Mouse (Mus musculus) olfactory bulb, adult 2 months (tissue): Measurements from ENCODE around the gene Guk1. TPM values are rescaled to one million over a fixed set of nuclear protein-coding genes. Genes with fewer than 3 reads are reported as not detected.

ENCODE experiments used
- H3K27ac ChIP-seq: fragments of 200-500 bp; 2 replicates; pipeline ENCODE4 v1.5.1; 2012; ENCODE audit warnings: low read depth, low read length; ENCODE audit not compliant: insufficient read depth
- H3K4me1 ChIP-seq: fragments of 200-500 bp; 2 replicates; pipeline ENCODE4 v1.6.1; 2012; ENCODE audit warnings: low read length; ENCODE audit not compliant: control insufficient read depth, insufficient read depth
- H3K4me3 ChIP-seq: fragments of 200-500 bp; 2 replicates; pipeline ENCODE4 v1.5.1; 2012; ENCODE audit warnings: mild to moderate bottlenecking, low read depth, low read length, moderate library complexity; ENCODE audit not compliant: insufficient read depth
- CTCF ChIP-seq: fragments of 200-500 bp; IDR thresholded peaks from 2 replicates; pipeline ENCODE4 v1.5.1; 2012; ENCODE audit warnings: low read depth, mild to moderate bottlenecking, low read length, moderate library complexity; ENCODE audit not compliant: insufficient read depth
- POLR2A ChIP-seq: fragments of 200-500 bp; IDR thresholded peaks from 2 replicates; pipeline ENCODE4 v1.6.1; 2012; ENCODE audit warnings: mild to moderate bottlenecking, low read depth, low read length, moderate library complexity; ENCODE audit not compliant: insufficient read depth
- WGBS: fragments of 180-500 bp; shearing (Covaris S2); methylation state at CpG from one replicate; pipeline ENCODE4 v1.1.7; 2018; 5-methylcytosine and 5-hydroxymethylcytosine counted together
- polyA plus RNA-seq: library from polyadenylated mRNA; stranded (reverse); fragments of >200 nt; gene quantifications from 2 replicates; pipeline ENCODE4 v1.2.4, GENCODE M21; 2012; ENCODE audit warnings: low replicate concordance; ENCODE audit not compliant: missing spikeins, insufficient read depth, insufficient read length

Guk1 gene
- polyA plus RNA-seq, 1 experiment = not detected

DNA sequence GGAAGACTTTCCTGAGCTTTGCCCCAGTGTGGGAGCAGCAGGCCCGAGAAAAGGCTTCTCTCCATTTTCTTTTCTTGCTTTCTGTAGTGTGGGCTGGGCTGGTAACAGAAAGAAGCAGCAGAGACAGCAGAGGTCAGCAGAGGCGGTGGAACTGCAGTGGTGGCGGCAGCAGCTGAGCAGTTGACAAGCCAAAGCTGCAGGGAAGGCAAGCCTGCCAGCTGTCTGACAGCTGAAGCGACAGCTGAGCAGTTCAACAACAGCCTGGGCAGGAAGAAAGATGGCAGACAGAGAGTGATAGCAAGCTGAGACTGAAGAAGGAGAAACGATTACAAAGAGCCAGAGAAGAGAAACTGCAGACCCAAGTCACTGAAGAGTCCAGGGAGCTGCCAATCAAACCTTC is 30.6 kb downstream of the Guk1 start:
- TF ChIP-seq CTCF (no peak), POLR2A (no peak)
- 63% methylated on average over 5 of the region's 5 CpGs for WGBS
- no peak overlapping the region for H3K27ac ChIP-seq

DNA sequence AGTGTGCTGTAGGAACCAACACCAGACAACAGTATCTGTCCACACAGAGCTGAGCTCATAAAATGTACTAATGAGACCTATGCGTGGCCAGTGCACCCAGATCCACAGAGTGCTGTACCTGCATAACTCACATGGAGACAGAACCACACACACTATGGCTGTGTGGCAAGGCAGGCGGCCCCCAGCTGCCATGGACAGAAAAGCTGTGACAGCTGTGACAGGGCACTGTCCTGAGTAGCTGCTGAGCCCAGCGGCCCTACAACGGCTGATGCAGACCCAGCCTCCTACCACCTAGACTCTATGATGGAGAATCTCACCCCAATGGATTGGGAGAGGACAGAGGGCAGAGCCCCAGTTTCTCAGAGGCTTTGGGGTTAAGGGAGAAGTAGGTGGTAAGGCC is 32.5 kb downstream of the Guk1 start:
- no peak for TF ChIP-seq POLR2A
- TF ChIP-seq CTCF = no peak
- H3K27ac ChIP-seq = no peak overlapping the region
- H3K4me1 ChIP-seq = peaks cover 10% of the 10 kb centered on the region; the same call in 1 of the 2 replicates
- no peak overlapping the region for H3K4me3 ChIP-seq
- 91% methylated on average over 4 of the region's 4 CpGs for WGBS

More for the DNA sequence above, 30.6 kb downstream of the Guk1 start:
- peaks cover 10% of the 10 kb centered on the region; the same call in 1 of the 2 replicates for H3K4me1 ChIP-seq
- H3K4me3 ChIP-seq = no peak overlapping the region

DNA sequence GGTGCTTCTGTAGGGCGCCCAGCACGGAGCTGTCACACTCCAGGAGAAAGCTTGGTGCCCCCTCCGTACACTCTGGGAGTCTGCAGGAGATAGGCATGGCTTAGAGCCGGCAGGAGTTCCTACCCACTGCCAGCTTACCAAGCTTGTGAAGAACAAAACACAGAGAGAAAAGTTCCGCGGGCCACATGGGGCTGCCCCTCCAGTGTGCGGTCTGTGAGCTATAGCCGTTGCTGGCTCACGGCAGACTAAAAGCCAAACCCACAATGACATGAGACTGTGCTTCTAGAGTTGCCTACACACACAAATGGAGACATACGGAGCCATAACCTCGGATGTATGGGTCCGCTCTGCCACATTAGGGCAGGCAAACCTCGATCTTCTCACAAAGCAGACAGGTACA is 32.9 kb downstream of the Guk1 start:
- 92% methylated on average over 13 of the region's 13 CpGs for WGBS
- H3K27ac ChIP-seq = no peak overlapping the region
- H3K4me3 ChIP-seq = no peak overlapping the region
- H3K4me1 ChIP-seq = peaks cover 8% of the 10 kb centered on the region; the same call in 1 of the 2 replicates
- no peak for TF ChIP-seq CTCF
- no peak for TF ChIP-seq POLR2A

DNA sequence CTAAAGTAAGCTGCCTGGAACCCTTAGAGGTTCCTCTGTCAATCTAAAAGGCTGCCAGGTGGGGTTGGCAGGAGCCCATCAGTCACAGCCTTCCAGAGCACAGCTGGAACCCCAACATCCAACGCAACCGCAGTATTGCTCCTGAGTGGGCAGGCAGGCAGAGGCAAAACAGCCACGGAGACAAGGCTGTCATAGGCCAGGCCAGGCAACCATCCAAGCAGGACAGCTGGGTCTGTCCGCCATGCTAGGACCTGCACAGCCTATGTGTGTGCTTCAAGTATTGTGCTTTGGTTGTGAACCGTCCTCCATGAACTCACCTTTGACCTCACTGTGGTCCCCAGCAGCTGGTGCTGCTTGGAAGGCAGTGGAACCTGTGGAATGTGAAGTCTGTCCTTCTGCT is 36.1 kb downstream of the Guk1 start:
- WGBS = 83% methylated on average over 5 of the region's 5 CpGs
- Histone ChIP-seq H3K4me3 (no peak overlapping the region), H3K4me1 (no peaks in the 10 kb centered on the region), H3K27ac (no peak overlapping the region)
- no peak for TF ChIP-seq POLR2A
- TF ChIP-seq CTCF = no peak

DNA sequence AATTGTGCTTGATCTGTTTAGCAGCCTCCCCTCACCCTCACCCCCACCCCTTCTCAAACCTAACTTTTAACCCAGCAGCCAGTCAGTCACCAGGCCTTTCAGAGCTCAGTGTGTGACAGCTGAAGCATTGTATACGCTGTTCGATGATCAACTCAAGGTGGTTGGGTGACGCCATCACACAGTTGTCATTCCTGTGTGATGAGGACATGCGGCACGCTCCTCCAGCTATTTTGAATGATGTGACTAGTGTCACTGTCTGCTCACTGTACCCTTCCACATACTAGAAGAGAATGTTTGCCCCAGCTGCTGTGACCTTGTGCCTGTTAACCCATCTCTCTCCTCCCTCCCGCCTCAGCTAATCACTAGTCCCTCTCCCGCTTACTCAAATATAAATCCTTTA is 37.8 kb downstream of the Guk1 start:
- WGBS = 92% methylated on average over 7 of the region's 7 CpGs
- Histone ChIP-seq H3K4me3 (no peak overlapping the region), H3K27ac (no peak overlapping the region), H3K4me1 (no peaks in the 10 kb centered on the region)
- TF ChIP-seq POLR2A (no peak), CTCF (no peak)

DNA sequence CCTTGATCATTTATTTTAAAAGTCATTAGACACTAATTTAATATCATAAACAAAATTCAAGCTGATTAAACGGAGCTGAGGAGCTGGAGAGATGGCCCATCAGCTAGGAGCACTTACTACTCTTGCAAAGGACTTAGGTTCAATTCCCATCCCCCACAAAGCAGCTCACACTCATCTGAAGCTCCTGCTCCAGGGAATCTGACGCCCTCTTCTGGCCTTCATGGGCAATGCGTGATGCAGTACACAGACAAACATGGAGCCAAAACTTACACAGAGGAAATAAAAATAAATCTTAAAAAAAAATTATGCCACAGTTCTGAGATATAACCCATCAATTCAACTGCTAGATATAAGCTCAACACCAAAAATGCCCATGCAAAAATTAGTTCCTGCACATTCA is 40.3 kb downstream of the Guk1 start:
- WGBS = 37% methylated on average over 3 of the region's 3 CpGs
- TF ChIP-seq CTCF = no peak
- no peak for TF ChIP-seq POLR2A
- Histone ChIP-seq H3K27ac (no peak overlapping the region), H3K4me1 (no peaks in the 10 kb centered on the region), H3K4me3 (no peak overlapping the region)

DNA sequence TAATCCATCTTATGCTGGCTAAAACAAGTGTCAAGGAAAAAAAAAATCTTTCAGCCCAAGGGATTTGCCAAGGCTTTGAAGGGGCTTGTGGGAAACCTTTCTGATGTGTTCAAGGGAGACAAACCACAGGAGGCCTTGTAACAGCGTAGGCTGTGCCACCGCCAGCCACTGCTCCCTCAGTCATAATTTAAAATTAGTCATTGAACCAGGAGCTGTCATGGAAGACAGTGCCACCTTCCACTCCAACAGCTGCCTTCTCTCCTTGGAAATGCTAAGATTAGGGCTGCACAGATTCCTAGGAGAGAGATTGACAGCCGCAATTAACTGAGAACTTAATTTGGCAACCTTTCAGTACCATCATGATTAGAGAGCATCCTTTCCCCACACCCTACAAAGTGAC is 42.7 kb downstream of the Guk1 start:
- Histone ChIP-seq H3K4me3 (no peak overlapping the region), H3K27ac (no peak overlapping the region), H3K4me1 (no peaks in the 10 kb centered on the region)
- WGBS = 75% methylated on average over 3 of the region's 3 CpGs
- no peak for TF ChIP-seq POLR2A
- no peak for TF ChIP-seq CTCF

DNA sequence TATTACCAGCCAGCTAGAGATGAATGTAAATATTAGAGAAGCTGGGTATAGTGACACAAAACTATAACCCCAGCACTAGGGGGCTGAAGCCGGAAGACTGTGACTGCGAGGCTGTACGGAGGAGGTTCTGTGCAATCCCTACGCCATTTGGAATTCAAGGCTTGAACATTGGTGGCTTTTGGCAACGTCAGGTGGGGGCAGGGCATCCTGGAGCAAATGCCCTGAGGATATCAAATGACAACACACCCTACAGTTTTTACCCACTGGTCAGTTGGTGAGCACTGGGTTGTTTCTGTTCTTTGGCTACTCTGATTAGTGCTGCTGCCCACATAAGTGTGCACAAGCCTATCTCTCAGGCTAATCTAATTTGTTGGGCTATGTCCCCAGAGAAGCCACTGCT is 49.0 kb downstream of the Guk1 start:
- no peak overlapping the region for H3K27ac ChIP-seq
- H3K4me1 ChIP-seq = no peaks in the 10 kb centered on the region
- H3K4me3 ChIP-seq = no peak overlapping the region
- 80% methylated on average over 5 of the region's 5 CpGs for whole genome bisulfite sequencing
- TF ChIP-seq POLR2A (no peak), CTCF (no peak)

DNA sequence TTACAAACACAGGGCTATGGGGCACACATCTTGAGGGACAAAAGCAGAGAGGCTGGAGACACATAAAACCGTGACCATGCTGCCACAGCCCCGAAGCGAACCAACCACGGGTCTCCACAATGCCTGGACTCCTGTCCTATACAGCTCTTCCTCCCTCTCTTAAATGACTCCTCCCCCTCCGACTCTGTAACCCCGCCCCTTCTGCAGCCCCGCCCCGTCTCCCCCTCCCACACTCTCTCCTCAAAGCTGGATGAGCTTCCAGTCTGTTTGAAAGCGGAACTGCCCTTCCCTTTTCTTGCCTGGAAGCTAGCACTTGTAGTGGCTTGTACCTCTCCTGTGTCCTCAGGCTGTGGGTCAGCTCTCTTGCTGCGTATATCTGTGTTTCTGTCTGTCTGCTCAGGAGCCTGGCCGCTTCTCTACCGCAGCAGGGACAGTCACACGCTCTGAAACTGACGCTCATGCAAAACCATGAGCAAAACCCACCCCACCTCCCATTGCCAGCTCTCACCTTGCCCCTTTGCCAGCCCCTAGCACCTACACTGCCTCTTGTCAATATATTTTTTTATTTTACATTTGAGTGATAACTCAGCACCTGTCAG is 50.1 kb downstream of the Guk1 start:
- H3K27ac ChIP-seq = no peak overlapping the region
- H3K4me1 ChIP-seq = no peaks in the 10 kb centered on the region
- H3K4me3 ChIP-seq = no peak overlapping the region
- WGBS = 17% methylated on average over 14 of the region's 14 CpGs
- TF ChIP-seq POLR2A = no peak
- TF ChIP-seq CTCF = no peak
